In genomic region chr3:37887711-37888110, GRCm38 (mm10) we compare ENCODE assay signal across 23 mouse cellular contexts.
DNase-seq lines count a peak whose midpoint lies in the region; ATAC-seq and TF ChIP-seq lines count a peak whose summit lies in the region.
"Had no signal": no experiment of that assay in that cellular context is flagged by ENCODE, and none has a peak within 500 bp of the region (broad histone marks: within the 10 kb centered on the region; RNA-seq: fewer than 3 reads in every experiment).

No protein-coding gene starts in this region.

- no peak for TF ChIP-seq EP300 in stomach, postnatal 0 days (optimal IDR thresholded peaks at IDR 0.05)

- no peak overlapping the region for H3K4me3 ChIP-seq in intestine, embryonic 14.5 days (ENCODE audit: low read depth, low read length)
- no peak overlapping the region for H3K4me3 ChIP-seq in intestine, embryonic 15.5 days (replicated peaks)
- no peak overlapping the region for H3K4me3 ChIP-seq in stomach, embryonic 15.5 days (replicated peaks)
- no peak overlapping the region for H3K4me3 ChIP-seq in stomach, postnatal 0 days (ENCODE audit: low read depth, low read length)
- H3K4me3 ChIP-seq: embryonic facial prominence, embryonic 12.5 days; embryonic facial prominence, embryonic 15.5 days; forebrain, embryonic 12.5 days; forebrain, embryonic 15.5 days; hindbrain, embryonic 10.5 days; hindbrain, embryonic 13.5 days had no signal

- no peak for ATAC-seq in intestine, embryonic 14.5 days (replicated peaks; ENCODE audit: low FRiP score, low TSS enrichment, low read depth)
- no peak for ATAC-seq in intestine, embryonic 15.5 days
- ATAC-seq in stomach, embryonic 15.5 days (ENCODE audit: insufficient read depth, low FRiP score, low read depth): no peak
- no peak for ATAC-seq in stomach, postnatal 0 days (ENCODE audit: low FRiP score, low TSS enrichment)
- ATAC-seq: CD4-positive, CD25-positive, alpha-beta regulatory T cell, adult 4 months; forebrain, embryonic 15.5 days; hindbrain, embryonic 16.5 days; intestine, postnatal 0 days had no signal

- no peak overlapping the region for H3K4me2 ChIP-seq in intestine, embryonic 14.5 days (ENCODE audit: low read length)
- H3K4me2 ChIP-seq in intestine, embryonic 15.5 days (replicated peaks): no peak overlapping the region
- H3K4me2 ChIP-seq in stomach, embryonic 15.5 days: no peak overlapping the region
- H3K4me2 ChIP-seq in stomach, postnatal 0 days (replicated peaks; ENCODE audit: low read depth): no peak overlapping the region
- H3K4me2 ChIP-seq: embryonic facial prominence, embryonic 12.5 days; embryonic facial prominence, embryonic 15.5 days; forebrain, embryonic 12.5 days; forebrain, embryonic 15.5 days; heart, embryonic 11.5 days; hindbrain, embryonic 13.5 days had no signal

- 0 out of 2 replicates have a peak overlapping the region, but pooled peaks have one; percentile 18 for H3K27ac ChIP-seq in intestine, embryonic 14.5 days (ENCODE audit: low read depth)
- H3K27ac ChIP-seq in intestine, embryonic 15.5 days: no peak overlapping the region
- H3K27ac ChIP-seq in stomach, embryonic 15.5 days: 0 out of 2 replicates have a peak overlapping the region, but pooled peaks have one; percentile 35
- no peak overlapping the region for H3K27ac ChIP-seq in stomach, postnatal 0 days (replicated peaks)
- H3K27ac ChIP-seq: embryonic facial prominence, embryonic 12.5 days; embryonic facial prominence, embryonic 15.5 days; forebrain, embryonic 12.5 days; forebrain, embryonic 15.5 days; hindbrain, embryonic 10.5 days; hindbrain, embryonic 13.5 days had no signal

- H3K27me3 ChIP-seq in intestine, embryonic 14.5 days (replicated peaks; ENCODE audit: control insufficient read depth, insufficient read depth, low read length): no peaks in the 10 kb centered on the region
- H3K27me3 ChIP-seq in intestine, embryonic 15.5 days (replicated peaks): no peaks in the 10 kb centered on the region
- H3K27me3 ChIP-seq in stomach, embryonic 15.5 days (replicated peaks): no peaks in the 10 kb centered on the region
- H3K27me3 ChIP-seq in stomach, postnatal 0 days (ENCODE audit: control insufficient read depth, insufficient read depth, low read length): no peaks in the 10 kb centered on the region
- H3K27me3 ChIP-seq: embryonic facial prominence, embryonic 12.5 days; embryonic facial prominence, embryonic 15.5 days; forebrain, embryonic 15.5 days had no signal

- WGBS in intestine, embryonic 14.5 days: 88% methylated on average over 3 of the region's 3 CpGs
- 84% methylated on average over 3 of the region's 3 CpGs for WGBS in intestine, embryonic 15.5 days
- WGBS in stomach, embryonic 15.5 days: 72% methylated on average over 3 of the region's 3 CpGs
- 80% methylated on average over 3 of the region's 3 CpGs for WGBS in stomach, postnatal 0 days

- no peak overlapping the region for H3K9ac ChIP-seq in intestine, embryonic 14.5 days (ENCODE audit: low read length)
- H3K9ac ChIP-seq in intestine, embryonic 15.5 days: no peak overlapping the region
- H3K9ac ChIP-seq in stomach, embryonic 15.5 days: no peak overlapping the region
- no peak overlapping the region for H3K9ac ChIP-seq in stomach, postnatal 0 days (ENCODE audit: low read length)
- H3K9ac ChIP-seq: embryonic facial prominence, embryonic 12.5 days; embryonic facial prominence, embryonic 15.5 days; forebrain, embryonic 12.5 days; forebrain, embryonic 15.5 days; hindbrain, embryonic 13.5 days had no signal

- H3K9me3 ChIP-seq in intestine, embryonic 14.5 days (ENCODE audit: control insufficient read depth, low read length): no peaks in the 10 kb centered on the region
- no peaks in the 10 kb centered on the region for H3K9me3 ChIP-seq in intestine, embryonic 15.5 days
- H3K9me3 ChIP-seq in stomach, embryonic 15.5 days: no peaks in the 10 kb centered on the region
- H3K9me3 ChIP-seq in stomach, postnatal 0 days (ENCODE audit: control insufficient read depth, low read length): no peaks in the 10 kb centered on the region
- H3K9me3 ChIP-seq: embryonic facial prominence, embryonic 15.5 days; forebrain, embryonic 12.5 days; forebrain, embryonic 15.5 days; hindbrain, embryonic 10.5 days had no signal

- peak; percentile 90 for DNase-seq in heart, adult 11 months
- DNase-seq in heart, adult 8-10 months (ENCODE audit: low spot score): no peak
- no peak for DNase-seq in intestine, embryonic 14.5 days (ENCODE audit: low spot score)
- DNase-seq in stomach, postnatal 0 days (ENCODE audit: low spot score): no peak
- DNase-seq: adrenal gland, postnatal 14 days; cerebellum, adult 11 months; cerebellum, adult 2 months; cerebellum, adult 9-11 months; cerebellum, postnatal 25 days; gastrocnemius, postnatal 14 days; heart, postnatal 36 days had no signal

- H3K4me1 ChIP-seq in intestine, embryonic 14.5 days (replicated peaks; ENCODE audit: control insufficient read depth, insufficient read depth, low read length): peaks cover 11% of the 10 kb centered on the region
- 0 out of 2 replicates have a peak, but pooled peaks cover 3% of the 10 kb centered on the region for H3K4me1 ChIP-seq in intestine, embryonic 15.5 days (replicated peaks)
- 0 out of 2 replicates have a peak, but pooled peaks cover 8% of the 10 kb centered on the region for H3K4me1 ChIP-seq in stomach, embryonic 15.5 days
- no peaks in the 10 kb centered on the region for H3K4me1 ChIP-seq in stomach, postnatal 0 days (replicated peaks; ENCODE audit: control insufficient read depth, insufficient read depth)
- H3K4me1 ChIP-seq: embryonic facial prominence, embryonic 12.5 days; embryonic facial prominence, embryonic 15.5 days; forebrain, embryonic 12.5 days; forebrain, embryonic 15.5 days; hindbrain, embryonic 13.5 days had no signal

- H3K36me3 ChIP-seq in intestine, embryonic 14.5 days (ENCODE audit: control insufficient read depth, insufficient read depth, low read length): no peaks in the 10 kb centered on the region
- no peaks in the 10 kb centered on the region for H3K36me3 ChIP-seq in intestine, embryonic 15.5 days
- H3K36me3 ChIP-seq in stomach, embryonic 15.5 days: no peaks in the 10 kb centered on the region
- H3K36me3 ChIP-seq in stomach, postnatal 0 days (ENCODE audit: control insufficient read depth, insufficient read depth, low read length): no peaks in the 10 kb centered on the region
- H3K36me3 ChIP-seq: embryonic facial prominence, embryonic 12.5 days; embryonic facial prominence, embryonic 15.5 days; forebrain, embryonic 12.5 days; forebrain, embryonic 15.5 days; hindbrain, embryonic 10.5 days; hindbrain, embryonic 13.5 days had no signal

- TF ChIP-seq CTCF in stomach, postnatal 0 days (IDR thresholded peaks at IDR 0.05; ENCODE audit: low read depth): no peak

Comparison
In these comparisons a context has a peak if more than half of its experiments do, and no peak if none do; other contexts are left out.
1. H3K27ac ChIP-seq: peak in intestine, embryonic 14.5 days (single experiment) and stomach, embryonic 15.5 days (single experiment); none in intestine, embryonic 15.5 days (single experiment) and stomach, postnatal 0 days (single experiment).